Mouse (Mus musculus) cerebellum, adult (tissue): ENCODE data around the gene Pnpla8.
"Not testable (repeated sequence)": the region's sequence is repeated elsewhere in the genome, so short reads cannot be mapped to it uniquely, and the experiment has no call there.

ENCODE experiments used
- ATAC-seq: cut with Nextera tagmentation; 2 replicates; pipeline ENCODE4 v1.9.2; 2017; ENCODE audit warnings: mild to moderate bottlenecking, moderate library complexity, mixed read lengths; ENCODE audit not compliant: insufficient number of reproducible peaks, low FRiP score, low TSS enrichment

Gene Pnpla8

DNA sequence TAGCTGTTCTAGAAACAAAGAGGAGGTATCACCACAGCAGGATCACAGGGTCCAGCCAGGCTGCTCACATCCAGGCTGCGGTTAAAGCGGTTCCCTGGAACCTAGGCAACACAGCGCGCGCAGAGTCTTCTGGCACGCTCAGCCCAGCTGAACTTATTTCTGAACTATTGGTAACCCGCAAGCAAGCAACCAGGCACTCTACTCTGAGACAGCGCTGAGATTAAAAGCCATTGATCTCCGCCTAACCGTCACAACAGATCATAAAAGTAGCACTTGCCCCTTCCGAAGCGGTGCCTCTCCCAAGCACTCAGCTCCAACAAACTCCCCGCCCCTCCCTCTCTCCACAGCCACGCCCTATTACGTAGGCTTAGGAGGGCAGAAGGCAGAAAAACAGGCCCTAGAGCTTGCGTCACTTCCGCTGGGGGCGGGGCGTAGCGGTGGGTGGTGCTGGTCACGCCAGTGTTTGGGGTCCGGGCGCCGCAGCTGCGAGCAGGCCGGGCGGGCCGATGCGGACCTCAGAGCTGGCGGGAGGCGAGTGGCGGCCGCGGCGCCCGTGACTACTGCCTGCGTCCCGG, 47.6 kb downstream of the Pnpla8 start:
- peak; percentile 95 for ATAC-seq

DNA sequence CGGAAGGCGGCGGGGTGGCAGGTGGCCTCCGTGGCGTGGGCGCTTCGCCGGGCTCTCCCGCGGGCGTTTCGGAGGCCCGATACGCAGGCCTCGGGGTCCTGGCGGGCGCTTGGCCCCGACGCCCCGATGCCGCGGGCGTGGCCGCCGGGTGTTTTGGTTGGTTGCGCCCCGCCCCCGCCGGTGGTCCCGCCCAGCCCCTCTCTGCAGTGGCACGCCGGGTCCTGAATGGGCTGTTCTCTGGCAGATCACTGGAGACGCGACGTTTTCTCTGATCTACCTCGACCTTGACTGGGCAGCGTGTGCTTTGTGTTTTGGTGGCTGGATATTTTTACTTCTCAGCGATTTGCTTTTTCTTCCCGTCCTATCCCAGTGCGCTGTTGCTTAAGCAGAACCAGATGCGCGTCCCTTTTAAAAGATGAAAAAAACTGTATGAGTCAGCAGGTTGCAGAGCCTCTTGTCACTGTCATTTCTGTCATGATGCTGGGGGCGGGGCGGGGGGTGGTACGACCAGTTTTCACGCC, 48.2 kb downstream of the Pnpla8 start:
- peak; percentile 62 for ATAC-seq

DNA sequence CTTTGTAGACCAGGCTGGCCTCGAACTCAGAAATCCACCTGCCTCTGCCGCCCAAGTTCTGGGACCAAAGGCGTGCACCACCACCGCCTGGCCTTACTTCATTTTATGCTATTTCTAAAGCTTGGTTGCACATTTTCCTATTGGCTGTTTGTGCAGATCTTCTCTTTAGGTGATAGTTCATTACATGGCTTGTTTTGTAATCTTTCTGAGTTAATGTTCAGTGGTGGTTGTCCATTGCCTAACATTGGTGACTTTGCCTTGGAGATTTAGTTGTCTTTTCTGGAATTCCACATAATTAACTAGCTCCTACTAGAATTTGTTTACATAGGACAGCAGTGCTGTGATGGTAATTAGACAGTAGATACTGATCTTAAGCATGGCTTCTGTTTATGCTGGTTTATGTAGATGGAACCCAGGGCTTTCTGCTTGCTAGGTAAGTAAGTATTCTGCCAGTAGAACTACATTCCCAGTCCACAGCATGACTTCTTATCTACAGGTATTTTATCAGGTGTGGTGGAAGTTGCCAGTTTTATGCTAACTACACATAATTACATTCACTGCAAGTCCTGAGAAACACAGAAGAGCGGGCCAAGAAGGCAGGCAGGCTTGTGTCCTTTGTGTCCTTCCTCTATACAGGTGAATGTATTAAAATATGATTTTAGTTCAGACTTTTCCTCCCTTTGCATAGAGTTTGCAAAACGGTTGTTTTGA, 53.1 kb downstream of the Pnpla8 start:
- no peak for ATAC-seq

DNA sequence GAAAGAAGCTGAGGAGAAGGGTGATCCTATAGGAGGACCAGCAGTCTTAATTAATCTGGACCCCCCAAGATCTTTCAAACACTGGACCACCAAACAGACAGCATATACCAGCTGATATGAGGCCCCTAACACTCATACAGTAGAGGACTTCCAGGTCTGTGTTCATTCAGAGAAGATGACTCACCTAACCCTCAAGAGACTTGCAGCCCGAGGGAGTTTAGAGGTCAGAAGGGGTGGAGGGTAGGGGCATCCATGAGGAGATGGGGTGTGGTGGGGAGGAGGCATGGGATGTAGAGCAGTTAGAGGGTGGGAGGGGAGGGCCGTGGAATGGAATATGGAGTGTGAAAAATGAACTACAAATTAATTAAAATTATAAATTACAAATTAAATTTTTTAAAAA, 59.0 kb downstream of the Pnpla8 start:
- not testable (repeated sequence) for ATAC-seq

DNA sequence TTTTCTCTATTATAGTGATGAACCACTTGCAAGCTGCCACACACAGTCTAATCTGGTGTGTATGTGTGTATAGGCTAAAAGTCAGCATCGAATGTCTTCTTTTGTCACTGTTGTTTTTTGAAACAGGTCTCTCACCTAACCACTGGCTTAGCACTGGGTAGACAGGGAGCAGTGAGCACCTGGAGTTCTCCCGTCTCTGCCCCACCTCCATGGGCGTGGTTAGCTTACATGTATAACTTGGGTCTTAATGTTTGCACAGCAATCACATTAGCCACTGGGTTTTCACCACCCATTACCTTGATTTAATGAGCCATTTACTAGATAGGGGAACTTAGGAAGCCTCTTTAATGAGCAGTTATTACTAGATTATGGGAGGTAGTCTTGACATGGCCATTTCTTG, 60.4 kb downstream of the Pnpla8 start:
- no peak for ATAC-seq

DNA sequence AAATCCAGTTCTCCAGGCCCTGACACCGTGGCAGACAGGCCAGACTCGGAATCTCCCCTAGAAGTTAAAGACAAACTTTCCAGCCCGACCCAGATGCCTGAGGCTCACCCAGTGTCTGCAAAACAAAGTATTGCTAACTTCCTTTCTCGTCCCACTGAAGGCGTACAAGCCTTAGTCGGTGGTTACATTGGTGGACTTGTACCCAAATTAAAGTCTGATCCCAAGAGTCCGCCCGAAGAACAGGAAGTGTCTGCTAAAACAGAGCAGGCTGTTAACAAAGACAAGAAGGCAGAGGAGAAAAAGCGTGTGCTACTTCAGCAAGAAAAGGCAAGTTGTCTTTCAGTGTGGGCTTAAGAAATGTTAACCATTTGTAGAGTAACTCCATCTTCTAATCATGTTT, 62.2 kb downstream of the Pnpla8 start:
- no peak for ATAC-seq

DNA sequence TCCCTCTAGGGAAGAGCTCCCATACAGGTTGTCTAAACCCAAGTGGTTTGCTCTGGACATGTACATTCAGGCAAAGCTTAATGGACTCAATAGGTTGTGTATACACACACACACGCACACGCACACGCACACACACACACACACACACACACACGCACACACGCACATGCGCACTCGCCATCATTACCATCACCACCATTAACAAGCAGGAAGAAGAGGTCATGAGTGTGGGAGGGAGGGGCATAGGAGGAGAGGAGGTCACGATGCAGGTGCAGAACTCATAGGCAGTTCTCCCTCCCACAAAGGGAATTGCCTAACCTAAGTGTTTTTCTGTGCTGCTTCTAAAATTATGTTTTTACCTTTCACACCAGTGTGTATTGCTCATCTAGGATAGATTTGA, 65.8 kb downstream of the Pnpla8 start:
- ATAC-seq: no peak

DNA sequence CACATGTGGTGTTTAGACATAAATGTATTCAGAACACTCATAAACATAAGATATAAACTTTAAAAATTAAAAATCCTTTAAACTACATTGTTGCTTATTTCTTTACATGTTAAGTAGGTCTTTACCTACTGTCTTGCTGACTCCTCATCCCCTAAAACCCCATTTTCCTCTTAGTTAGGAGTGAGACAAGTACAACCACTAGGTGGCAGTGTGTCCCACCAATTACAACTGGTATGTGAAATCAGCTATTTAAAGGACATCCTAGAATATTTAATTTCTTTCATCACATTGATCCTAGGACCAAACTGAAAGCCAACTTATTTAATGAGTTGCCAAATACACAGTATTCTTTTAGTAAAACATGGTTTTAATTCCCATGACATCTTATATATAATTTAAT, 71.1 kb downstream of the Pnpla8 start:
- 0 out of 2 replicates have a peak, but pooled peaks have one; percentile 36 for ATAC-seq

DNA sequence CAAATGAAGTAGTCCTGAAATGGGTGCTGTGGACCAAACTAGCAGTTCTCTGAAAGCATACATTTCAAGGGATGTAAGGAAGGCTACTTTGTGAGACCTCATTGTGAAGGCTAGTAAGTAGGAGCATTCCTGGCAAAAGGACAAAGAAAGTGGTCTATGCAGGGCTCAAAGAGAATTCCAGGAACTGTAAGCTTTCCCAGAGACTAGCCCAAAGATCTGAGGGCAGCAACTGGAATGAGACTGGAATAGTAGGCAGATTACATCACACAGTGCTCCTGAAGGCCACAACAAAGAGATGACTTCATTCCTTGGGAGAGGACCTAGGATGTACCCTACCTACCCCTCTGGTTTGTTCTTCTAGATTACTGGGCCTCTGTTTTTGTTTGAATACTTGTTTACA, 79.6 kb downstream of the Pnpla8 start:
- ATAC-seq: no peak

DNA sequence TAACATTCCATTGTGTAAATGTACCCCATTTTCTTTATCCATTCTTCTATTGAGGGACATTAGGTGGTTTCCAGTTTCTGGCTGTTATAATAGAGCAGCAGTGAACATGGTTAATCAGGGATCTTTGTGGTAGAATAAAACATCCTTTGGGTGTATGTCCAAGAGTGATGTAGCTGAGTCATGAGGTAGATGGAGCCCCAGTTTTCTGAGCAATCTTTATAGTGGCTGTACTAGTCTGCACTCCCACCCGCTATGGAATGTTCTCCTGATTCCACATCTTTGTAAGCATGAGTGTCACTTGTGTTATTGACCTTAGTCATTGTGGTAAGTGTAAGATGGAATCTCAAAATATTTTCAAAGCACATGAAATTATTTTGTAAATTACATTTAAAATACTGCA, 82.8 kb downstream of the Pnpla8 start:
- ATAC-seq: no peak

DNA sequence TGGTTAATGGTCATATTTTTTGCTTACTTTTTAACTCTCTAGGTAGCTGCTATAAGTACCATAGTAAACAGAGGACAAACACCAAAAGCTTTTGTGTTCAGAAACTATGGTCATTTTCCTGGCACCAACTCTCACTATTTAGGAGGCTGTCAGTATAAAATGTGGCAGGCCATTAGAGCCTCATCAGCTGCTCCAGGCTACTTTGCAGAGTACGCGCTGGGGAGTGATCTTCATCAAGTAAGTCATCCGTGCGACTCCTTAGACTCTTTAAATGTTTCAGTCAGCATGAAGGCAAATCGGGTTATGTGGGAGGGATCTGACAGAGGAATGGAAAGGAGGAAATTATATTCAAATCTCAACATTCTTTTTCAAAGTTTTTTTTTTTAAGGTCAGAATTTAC, 83.7 kb downstream of the Pnpla8 start:
- ATAC-seq: no peak

DNA sequence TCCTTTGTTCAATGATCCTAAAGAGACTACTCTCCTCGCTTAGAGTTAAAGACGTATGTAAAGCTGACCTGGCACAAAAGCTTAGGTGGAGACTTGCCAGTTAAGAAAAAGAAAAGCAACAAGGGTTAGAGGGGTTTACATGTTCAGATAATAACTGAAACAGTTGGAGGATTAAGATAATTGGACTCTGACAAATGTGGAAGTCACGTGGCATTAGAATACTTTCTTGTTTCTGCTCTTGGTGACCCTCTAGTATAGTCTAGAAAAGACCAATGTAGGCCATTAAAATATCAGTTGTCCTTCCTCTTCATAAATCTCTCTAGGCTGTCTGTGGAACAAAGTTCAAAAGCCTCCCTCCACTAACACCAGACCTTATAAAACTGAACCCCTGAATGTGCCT, 87.1 kb downstream of the Pnpla8 start:
- no peak for ATAC-seq

DNA sequence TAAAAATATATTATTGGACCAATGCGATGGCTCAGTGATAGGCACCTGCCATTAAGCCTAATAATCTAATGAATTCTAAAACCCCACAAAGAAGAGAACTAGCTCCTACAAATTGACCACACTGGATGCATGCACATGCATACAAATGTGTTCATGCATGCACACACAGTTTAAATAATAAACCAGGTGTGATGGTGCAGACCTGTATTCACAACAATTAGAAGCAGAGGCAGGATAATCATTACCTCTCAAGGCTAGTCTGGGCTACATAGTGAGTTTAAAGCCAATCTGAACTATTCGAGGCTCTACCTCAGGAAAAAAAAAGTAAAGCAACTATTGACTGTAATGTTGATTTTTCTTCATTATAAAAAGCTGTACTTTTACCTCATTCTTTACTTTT, 94.0 kb downstream of the Pnpla8 start:
- no peak for ATAC-seq

DNA sequence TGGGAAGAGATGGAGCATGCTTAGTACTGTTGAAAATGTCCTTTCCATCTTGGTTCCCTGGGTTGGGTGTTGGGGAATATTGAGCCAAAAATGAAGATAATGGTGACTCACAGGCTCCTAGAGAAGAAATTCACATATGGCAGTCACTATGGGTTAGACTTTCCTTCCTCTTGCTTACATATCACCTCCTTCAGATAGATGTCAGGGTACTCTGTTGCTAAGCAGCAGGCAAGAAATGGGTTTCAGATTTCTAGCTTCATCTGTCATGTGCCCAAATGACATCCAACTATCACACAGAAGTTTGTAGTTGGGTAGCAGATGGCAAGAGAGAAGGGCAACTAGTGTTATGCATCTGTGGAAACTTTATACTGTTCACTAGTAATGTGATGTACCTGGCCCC, 103.9 kb downstream of the Pnpla8 start:
- ATAC-seq: no peak

DNA sequence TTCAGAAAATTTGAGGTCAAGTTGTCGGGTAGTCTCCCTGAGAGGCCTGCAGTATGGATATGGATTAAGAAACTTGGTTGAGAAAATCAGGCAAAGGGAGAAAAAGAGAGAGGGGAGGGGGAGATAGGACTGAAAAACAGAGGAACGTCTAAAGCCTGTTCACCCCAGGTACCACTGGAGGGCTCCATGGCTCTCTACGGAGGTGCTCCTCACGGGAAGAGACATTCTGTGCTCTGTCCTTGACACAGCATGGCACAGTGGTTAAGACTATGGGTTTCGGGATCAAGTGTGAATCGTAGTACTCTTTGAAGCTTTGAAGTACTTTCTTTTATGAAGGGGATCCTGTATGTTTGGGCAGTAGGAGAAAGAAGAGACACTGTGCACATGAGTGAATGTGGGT, 106.3 kb downstream of the Pnpla8 start:
- no peak; the same call in 1 of the 2 replicates for ATAC-seq

DNA sequence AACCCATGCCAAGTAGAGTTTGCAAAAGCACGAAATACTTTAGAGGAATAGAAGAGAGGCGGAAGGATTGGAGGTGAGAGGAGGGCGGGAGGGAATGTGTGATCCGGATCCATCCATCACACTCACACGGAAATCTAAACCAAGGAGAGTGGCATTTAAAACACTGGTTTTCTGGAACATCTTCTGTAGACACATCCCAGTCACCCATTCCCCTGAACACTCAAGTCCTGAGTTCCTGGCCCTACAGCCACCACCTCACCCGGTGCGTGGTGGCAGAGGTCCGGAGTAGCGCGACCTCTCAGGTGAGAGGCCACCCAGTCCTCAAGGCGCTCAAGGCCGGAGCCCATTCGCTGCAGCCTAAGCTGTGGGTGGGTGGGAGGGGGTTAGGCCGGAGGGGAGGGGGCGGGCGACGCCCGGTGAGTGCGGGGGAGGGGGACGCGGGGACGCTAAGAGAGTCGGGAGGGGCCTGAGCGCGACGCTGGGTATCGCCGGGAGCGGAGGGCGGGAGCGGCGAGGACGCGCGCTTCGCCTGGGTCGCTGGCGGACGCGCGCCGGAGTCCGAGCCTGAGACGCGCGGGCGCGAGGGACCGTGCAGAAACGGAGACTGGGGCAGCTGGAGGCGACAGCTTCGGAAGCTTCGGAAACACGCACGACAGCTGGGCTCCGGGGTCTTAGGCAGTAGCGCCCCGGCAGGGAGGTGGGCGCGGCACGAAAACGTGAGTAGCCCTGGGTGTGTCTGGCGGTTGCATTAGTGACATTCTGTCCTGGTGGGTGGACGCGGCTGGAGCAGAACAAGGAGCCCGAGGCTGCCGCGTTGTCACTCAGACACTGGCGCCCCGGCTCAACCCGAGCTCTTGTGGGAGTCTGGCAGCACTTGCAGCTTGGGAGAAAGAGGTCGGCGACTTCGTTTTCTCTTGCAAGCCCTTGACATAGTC, 107.5 kb downstream of the Pnpla8 start, which contains the start of gene Nrcam:
Nrcam (plus strand) TSS at position 505 of the 935 bp plus-strand sequence.
- peak; percentile 62 for ATAC-seq

DNA sequence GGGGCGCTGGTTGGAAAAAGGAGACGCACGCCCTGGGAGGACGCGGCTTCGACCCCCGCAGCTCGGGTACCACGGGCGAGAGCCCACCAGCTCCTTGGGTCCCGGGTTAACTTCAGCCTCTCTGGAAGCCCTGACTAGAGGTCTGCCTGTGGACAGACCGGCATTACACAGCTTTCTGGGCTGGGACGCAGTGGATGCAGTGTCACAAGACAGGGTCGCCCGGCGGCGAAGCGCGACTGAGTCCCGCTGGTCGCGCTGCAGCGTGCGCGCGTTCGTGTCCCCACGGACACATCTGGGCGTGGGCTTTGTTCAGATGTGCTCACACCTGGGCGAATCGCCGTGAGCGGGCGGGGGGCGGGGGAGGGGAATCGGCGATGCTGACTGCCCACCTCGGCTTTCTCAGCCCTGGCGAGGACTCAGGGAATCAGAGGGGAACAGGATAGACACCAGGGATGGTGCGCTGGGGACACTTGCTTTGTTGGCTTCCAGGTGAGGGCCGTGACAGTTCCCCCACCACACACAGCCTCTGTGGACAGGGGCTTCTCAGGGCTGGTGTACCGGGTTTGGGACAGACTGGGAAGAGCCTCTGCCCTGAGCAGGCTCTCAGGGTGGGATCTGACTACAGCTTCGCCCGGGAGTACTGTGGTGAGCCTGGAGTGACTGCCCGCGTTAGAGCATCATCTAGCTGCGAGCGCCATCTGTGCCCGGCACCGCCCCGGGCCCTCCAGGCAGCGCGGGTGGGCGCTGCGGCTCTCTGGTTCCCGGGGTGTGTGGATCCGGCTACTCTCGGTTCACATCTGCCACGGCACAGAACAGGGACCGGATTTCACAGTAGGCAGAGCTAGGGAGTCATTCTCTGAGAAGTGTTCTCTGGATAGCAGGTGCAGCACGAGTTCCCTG, 108.4 kb downstream of the Pnpla8 start:
- ATAC-seq: peak; percentile 56

DNA sequence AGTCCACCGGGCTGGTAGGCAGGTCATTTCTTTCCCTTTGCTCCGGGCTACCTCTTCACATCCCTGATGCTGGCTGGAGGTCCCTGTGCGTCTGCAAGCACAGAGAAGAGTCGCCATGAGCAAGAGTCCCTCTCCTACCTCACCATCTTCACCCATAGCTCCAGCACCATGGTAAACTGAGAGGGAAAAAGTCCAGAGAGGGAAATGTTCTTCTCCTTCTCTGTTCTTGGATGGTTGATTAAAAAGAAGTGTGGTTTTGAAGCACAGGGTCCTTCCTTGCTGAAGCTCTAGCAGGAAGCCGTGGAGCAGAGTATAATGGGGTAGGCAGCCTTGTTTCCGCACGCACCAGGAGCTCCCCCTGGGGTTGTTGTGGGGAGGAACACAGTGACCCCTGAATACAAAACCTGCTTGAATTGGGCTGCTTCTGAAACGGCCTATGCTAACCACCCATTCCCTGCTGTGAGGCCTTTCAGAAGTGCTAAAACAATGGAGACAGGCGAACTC, 109.1 kb downstream of the Pnpla8 start:
- ATAC-seq: no peak

DNA sequence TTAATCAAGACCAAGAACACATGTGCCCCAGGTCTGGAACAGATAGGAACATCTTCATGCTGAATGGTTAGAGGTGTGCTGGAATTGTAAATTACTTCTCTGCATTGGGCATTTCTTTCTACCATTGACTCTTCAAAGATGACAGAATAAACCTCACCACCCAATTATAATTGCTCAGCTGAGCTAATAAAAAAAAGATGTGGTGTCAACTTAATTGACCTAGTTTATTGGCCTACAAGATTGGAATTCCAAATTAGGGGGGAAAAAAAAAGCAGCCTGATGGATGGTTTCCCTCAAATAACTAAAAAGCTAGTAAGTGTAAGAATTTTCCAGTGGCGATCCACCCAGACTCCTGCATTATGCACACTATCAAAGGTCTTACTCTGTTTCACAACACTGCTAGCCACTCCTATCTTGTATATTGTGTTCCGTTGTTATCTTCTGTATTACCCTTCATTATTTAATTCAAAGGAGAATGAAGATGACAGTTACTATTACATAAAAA, 116.0 kb downstream of the Pnpla8 start:
- ATAC-seq: no peak
